Mouse (Mus musculus) 3T3-L1 (cell line): ENCODE measurements at regions not wholly inside any gene's neighbourhood (a gene's known extent, or its start where the extent isn't known, plus 50 kb on each side); places are given as distances from the start of the nearest gene placed in this dataset.

Source experiments
- DNase-seq: peaks from one replicate; pipeline ENCODE4 v3.0.0-alpha.2; 2015; ENCODE audit warnings: low read depth, low spot score

GRCm38 (mm10) chr7:117259674-117260294 is 121.0 kb upstream of the Xylt1 start:
- no peak for DNase-seq

- no peak for DNase-seq
These were observed 120.2 kb upstream of the Xylt1 start for GRCm38 (mm10) chr7:117260596-117260995.

GRCm38 (mm10) chr7:117263126-117263525 is 117.7 kb upstream of the Xylt1 start:
- DNase-seq: no peak

- DNase-seq: no peak
These were observed 116.4 kb upstream of the Xylt1 start for GRCm38 (mm10) chr7:117264341-117264740.

- DNase-seq: no peak
These were observed 112.7 kb upstream of the Xylt1 start for GRCm38 (mm10) chr7:117268096-117268495.

GRCm38 (mm10) chr7:117269263-117269897 is 111.4 kb upstream of the Xylt1 start:
- DNase-seq: no peak

GRCm38 (mm10) chr7:117278388-117278961 is 102.3 kb upstream of the Xylt1 start:
- DNase-seq: no peak

- no peak for DNase-seq
These were observed 98.6 kb upstream of the Xylt1 start for GRCm38 (mm10) chr7:117282194-117282593.

- DNase-seq: no peak
These were observed 95.6 kb upstream of the Xylt1 start for GRCm38 (mm10) chr7:117285206-117285605.

GRCm38 (mm10) chr7:117285985-117286384 is 94.8 kb upstream of the Xylt1 start:
- no peak for DNase-seq

GRCm38 (mm10) chr7:117303705-117304104 is 77.1 kb upstream of the Xylt1 start:
- peak; percentile 63 for DNase-seq

- peak; percentile 65 for DNase-seq
These were observed 70.1 kb upstream of the Xylt1 start for GRCm38 (mm10) chr7:117310586-117311200.

- DNase-seq: no peak
These were observed 69.5 kb upstream of the Xylt1 start for GRCm38 (mm10) chr7:117311316-117311715.

- DNase-seq: no peak
These were observed 64.5 kb upstream of the Xylt1 start for GRCm38 (mm10) chr7:117316126-117316805.

- DNase-seq: no peak
These were observed 63.4 kb upstream of the Xylt1 start for GRCm38 (mm10) chr7:117317362-117317761.

GRCm38 (mm10) chr7:117320552-117320951 is 60.2 kb upstream of the Xylt1 start:
- no peak for DNase-seq
